Mouse (Mus musculus) kidney, postnatal 0 days (tissue): ENCODE results near the gene Hbq1a. TPM values are rescaled to one million over a fixed set of nuclear protein-coding genes. Genes with fewer than 3 reads are reported as not detected.

Experiments
- ATAC-seq: fragments of 200-750 bp; cut with Nextera tagmentation; replicated peaks from 2 replicates; pipeline ENCODE4 v1.8.0; 2017; ENCODE audit warnings: low read depth, moderate number of reproducible peaks, moderate TSS enrichment, moderate library complexity; ENCODE audit not compliant: low FRiP score
- DNase-seq: peaks from one replicate; pipeline ENCODE4 v3.0.0-alpha.2; 2016; ENCODE audit warnings: low spot score
- H3K27ac ChIP-seq: fragments of 300-500 bp; sonication (generic); 2 replicates; pipeline ENCODE4 v1.5.1; 2014; ENCODE audit warnings: mild to moderate bottlenecking
- H3K27me3 ChIP-seq: fragments of 300-500 bp; sonication (generic); 2 replicates; pipeline ENCODE4 v1.6.1; 2014; ENCODE audit warnings: low read length, mixed read lengths; ENCODE audit not compliant: insufficient read depth
- H3K36me3 ChIP-seq: fragments of 300-500 bp; sonication (generic); 2 replicates; pipeline ENCODE4 v1.6.1; 2014; ENCODE audit warnings: low read length, mixed read lengths; ENCODE audit not compliant: insufficient read depth
- H3K4me1 ChIP-seq: fragments of 300-500 bp; sonication (generic); replicated peaks from 2 replicates; pipeline ENCODE4 v1.6.1; 2014; ENCODE audit warnings: antibody characterized with exemption, low read length, mixed read lengths; ENCODE audit not compliant: insufficient read depth
- H3K4me2 ChIP-seq: fragments of 300-500 bp; sonication (generic); 2 replicates; pipeline ENCODE4 v1.6.1; 2014; ENCODE audit warnings: mild to moderate bottlenecking, low read length, moderate library complexity, mixed read lengths
- H3K4me3 ChIP-seq: fragments of 300-500 bp; sonication (generic); replicated peaks from 2 replicates; pipeline ENCODE4 v1.5.1; 2014; ENCODE audit warnings: low read depth, low read length
- H3K9ac ChIP-seq: fragments of 300-500 bp; sonication (generic); 2 replicates; pipeline ENCODE4 v1.6.1; 2014; ENCODE audit warnings: low read depth, low read length
- H3K9me3 ChIP-seq: fragments of 300-500 bp; sonication (generic); replicated peaks from 2 replicates; pipeline ENCODE4 v1.6.1; 2016; ENCODE audit warnings: low read length, inconsistent platforms, mixed read lengths
- CTCF ChIP-seq: IDR thresholded peaks from 2 replicates; pipeline ENCODE4 v1.5.1; 2016; ENCODE audit warnings: antibody characterized with exemption, low read depth, mild to moderate bottlenecking, moderate library complexity
- WGBS: fragments of 180-500 bp; shearing (Covaris S2); extraction: QIAGEN DNeasy Blood & Tissue Kit; methylation state at CpG from one replicate; pipeline ENCODE4 v1.1.7; 2014; 5-methylcytosine and 5-hydroxymethylcytosine counted together
- polyA plus RNA-seq: library from polyadenylated mRNA; unstranded; fragments of >200 nt; fragmentation: Nextera tagmentation; extraction: Ambion mirVana; gene quantifications from 2 replicates; pipeline ENCODE4 v1.2.1, GENCODE M21; 2015

The Hbq1a gene
- polyA plus RNA-seq, 1 experiment from 2014 or later = not detected

GRCm38 (mm10) chr11:32340476-32341473, 40.9 kb downstream of the Hbq1a start:
- Histone ChIP-seq H3K4me3 (0 out of 2 replicates have a peak overlapping the region, but pooled peaks have one; percentile 4), H3K9ac (no peak overlapping the region), H3K36me3 (no peaks in the 10 kb centered on the region), H3K9me3 (peaks cover 4% of the 10 kb centered on the region; the same call in 1 of the 2 replicates), H3K4me2 (peak overlapping the region; percentile 34), H3K27me3 (no peaks in the 10 kb centered on the region), H3K4me1 (peaks cover 15% of the 10 kb centered on the region; the same call in 1 of the 2 replicates), H3K27ac (0 out of 2 replicates have a peak overlapping the region, but pooled peaks have one; percentile 19)
- ATAC-seq (peak; percentile 75), DNase-seq (peak; percentile 85)
- TF ChIP-seq CTCF = peak; percentile 94
- 18% methylated on average over 17 of the region's 17 CpGs for WGBS

- Histone ChIP-seq H3K9me3 (no peaks in the 10 kb centered on the region), H3K4me1 (peaks cover 15% of the 10 kb centered on the region), H3K27ac (no peak overlapping the region), H3K4me2 (no peak overlapping the region), H3K27me3 (no peaks in the 10 kb centered on the region), H3K36me3 (no peaks in the 10 kb centered on the region), H3K4me3 (no peak overlapping the region), H3K9ac (no peak overlapping the region)
- no peak; the same call in none of the 2 replicates for TF ChIP-seq CTCF
- WGBS = 18% methylated on average over 2 of the region's 2 CpGs
- ATAC-seq (no peak), DNase-seq (peak; percentile 72)
Measured at GRCm38 (mm10) chr11:32342770-32343191, 42.9 kb downstream of the Hbq1a start.

- no peaks in the 10 kb centered on the region for H3K36me3 ChIP-seq
- no peak overlapping the region for H3K9ac ChIP-seq
- H3K27me3 ChIP-seq = no peaks in the 10 kb centered on the region
- H3K9me3 ChIP-seq = no peaks in the 10 kb centered on the region
- no peak for TF ChIP-seq CTCF
- DNase-seq (no peak), ATAC-seq (no peak)
- no peak overlapping the region for H3K4me2 ChIP-seq
- no peak overlapping the region for H3K27ac ChIP-seq
- H3K4me1 ChIP-seq = peaks cover 15% of the 10 kb centered on the region
- whole genome bisulfite sequencing = 100% methylated on average over 1 of the region's 1 CpGs
- H3K4me3 ChIP-seq = no peak overlapping the region
Measured at GRCm38 (mm10) chr11:32343350-32343749, 43.5 kb downstream of the Hbq1a start.

- no peaks in the 10 kb centered on the region for H3K36me3 ChIP-seq
- H3K4me1 ChIP-seq = peaks cover 12% of the 10 kb centered on the region
- no peak overlapping the region for H3K4me2 ChIP-seq
- ATAC-seq = no peak
- 55% methylated on average over 6 of the region's 6 CpGs for WGBS
- H3K9me3 ChIP-seq = no peaks in the 10 kb centered on the region
- H3K27ac ChIP-seq = no peak overlapping the region
- no peak for TF ChIP-seq CTCF
- no peak overlapping the region for H3K4me3 ChIP-seq
- peak; percentile 81 for DNase-seq
- no peaks in the 10 kb centered on the region for H3K27me3 ChIP-seq
- H3K9ac ChIP-seq = no peak overlapping the region
Measured at GRCm38 (mm10) chr11:32345504-32346297, 45.8 kb downstream of the Hbq1a start.

- Histone ChIP-seq H3K4me1 (peaks cover 9% of the 10 kb centered on the region), H3K36me3 (0 out of 2 replicates have a peak, but pooled peaks cover 2% of the 10 kb centered on the region), H3K9me3 (no peaks in the 10 kb centered on the region), H3K27ac (peak overlapping the region; percentile 79; the same call in 1 of the 2 replicates), H3K4me3 (peak overlapping the region; percentile 75), H3K4me2 (peak overlapping the region; percentile 93), H3K9ac (peak overlapping the region; percentile 90), H3K27me3 (no peaks in the 10 kb centered on the region)
- ATAC-seq = peak; percentile 31; the same call in 1 of the 2 replicates
- no peak for DNase-seq
- no peak for TF ChIP-seq CTCF
- WGBS = 4% methylated on average over 10 of the region's 10 CpGs
Measured at GRCm38 (mm10) chr11:32347264-32347606, 47.4 kb downstream of the Hbq1a start.
